Mouse (Mus musculus): Measurements from ENCODE around the gene Spdye4b.

The Spdye4b gene

DNA sequence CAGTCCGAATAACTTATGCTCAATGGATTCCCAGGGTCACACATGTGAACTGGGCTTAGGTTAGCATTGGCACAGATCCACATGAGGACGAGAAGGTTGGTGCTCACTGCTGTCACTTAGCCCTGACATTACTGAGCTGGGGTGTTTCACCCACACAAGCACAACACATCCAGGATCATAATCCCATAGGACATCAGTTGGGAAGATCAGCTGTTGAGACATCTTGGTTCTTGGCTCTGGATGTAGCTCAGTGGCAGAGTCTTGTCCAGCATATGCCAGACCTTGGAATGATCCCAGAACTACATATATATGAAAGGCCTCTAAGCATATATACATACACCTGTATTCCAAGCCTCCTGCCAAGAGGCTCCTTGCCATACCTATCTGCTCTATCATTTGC, 14.3 kb downstream of the Spdye4b start:
- TF ChIP-seq NANOG (IDR thresholded peaks at IDR 0.05; ENCODE audit: borderline replicate concordance, low read length) = no peak
- TF ChIP-seq CTCF (conservative IDR thresholded peaks at IDR 0.05; ENCODE audit: low read length) = no peak
- TF ChIP-seq POU5F1 (IDR thresholded peaks at IDR 0.05; ENCODE audit: borderline replicate concordance, low read length) = no peak
- no peaks in the 10 kb centered on the region for H3K36me3 ChIP-seq (ENCODE audit: insufficient read depth, low read length)
- no peaks in the 10 kb centered on the region for H3K4me1 ChIP-seq (replicated peaks; ENCODE audit: low read depth, low read length)
- peaks cover 14% of the 10 kb centered on the region for H3K9me3 ChIP-seq (ENCODE audit: low read length)
- no peaks in the 10 kb centered on the region; the same call in none of the 2 replicates for H3K27me3 ChIP-seq (ENCODE audit: insufficient read depth, low read length)
- no peak overlapping the region for H3K4me3 ChIP-seq (replicated peaks; ENCODE audit: low read length)

DNA sequence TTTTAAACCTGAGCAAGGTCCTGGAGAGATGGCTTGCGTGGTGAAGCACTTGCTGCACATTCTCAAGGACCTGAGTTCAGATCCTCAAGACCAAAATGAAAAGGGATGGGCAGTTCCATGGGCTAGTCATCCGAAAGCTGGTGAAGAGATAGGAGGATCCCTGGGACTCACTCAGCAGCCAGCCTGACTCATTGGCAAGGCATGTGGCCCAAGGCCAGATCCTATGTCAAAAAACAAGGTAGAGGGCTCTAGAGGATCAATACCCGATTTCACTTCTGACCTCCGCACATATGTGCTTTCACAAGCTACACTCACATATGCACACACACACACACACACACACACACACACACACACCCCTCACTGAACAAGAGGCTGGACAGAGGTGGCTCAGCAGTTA, 15.7 kb downstream of the Spdye4b start:
- Histone ChIP-seq H3K36me3 (ENCODE audit: insufficient read depth, low read length) (no peaks in the 10 kb centered on the region), H3K9me3 (ENCODE audit: low read length) (peaks cover 14% of the 10 kb centered on the region), H3K4me3 (replicated peaks; ENCODE audit: low read length) (no peak overlapping the region), H3K4me1 (replicated peaks; ENCODE audit: low read depth, low read length) (no peaks in the 10 kb centered on the region), H3K27me3 (ENCODE audit: insufficient read depth, low read length) (no peaks in the 10 kb centered on the region; the same call in none of the 2 replicates)
- TF ChIP-seq NANOG (IDR thresholded peaks at IDR 0.05; ENCODE audit: borderline replicate concordance, low read length) (no peak), CTCF (conservative IDR thresholded peaks at IDR 0.05; ENCODE audit: low read length) (no peak), POU5F1 (IDR thresholded peaks at IDR 0.05; ENCODE audit: borderline replicate concordance, low read length) (no peak)

DNA sequence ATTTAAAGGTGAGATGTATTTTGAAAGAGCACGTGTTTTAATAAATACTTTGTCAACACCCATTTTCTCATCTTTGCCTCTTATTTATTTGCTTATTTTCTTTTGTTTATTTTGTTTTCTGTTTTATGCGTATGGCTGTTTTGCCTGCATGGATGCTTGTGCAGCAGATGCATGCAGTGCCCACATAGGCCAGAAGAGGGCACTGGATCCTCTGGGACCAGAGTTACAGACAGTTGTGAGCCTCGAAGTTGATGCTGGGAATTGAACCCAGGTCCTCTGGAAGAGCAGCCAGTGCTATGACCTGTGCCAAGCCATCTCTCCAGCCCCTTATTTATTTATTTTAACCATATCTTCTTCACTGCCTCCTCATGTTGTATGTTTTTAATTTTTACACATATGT, 24.2 kb downstream of the Spdye4b start:
- TF ChIP-seq POU5F1 (IDR thresholded peaks at IDR 0.05; ENCODE audit: borderline replicate concordance, low read length) (no peak), CTCF (conservative IDR thresholded peaks at IDR 0.05; ENCODE audit: low read length) (peak; percentile 30), NANOG (IDR thresholded peaks at IDR 0.05; ENCODE audit: borderline replicate concordance, low read length) (no peak)

DNA sequence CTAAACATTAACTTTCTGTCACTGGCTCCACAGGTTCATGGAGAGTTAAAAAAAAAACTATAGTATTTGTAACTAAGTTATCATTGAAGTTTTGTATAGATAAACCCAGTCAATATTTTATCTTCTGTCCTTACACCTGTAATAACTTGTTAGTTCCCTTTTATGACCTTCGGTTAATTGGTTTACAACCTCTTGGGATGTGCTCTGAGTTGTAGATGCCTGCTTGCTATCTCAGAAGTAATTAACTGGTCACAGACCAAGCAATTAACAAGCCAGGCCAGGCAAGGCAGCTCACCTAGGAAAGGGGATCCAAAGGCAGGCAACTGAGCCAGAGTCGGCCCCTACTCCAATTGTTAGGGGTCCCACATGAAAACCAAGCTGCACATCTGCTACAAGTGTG, 33.0 kb downstream of the Spdye4b start:
- Histone ChIP-seq H3K27me3 (ENCODE audit: insufficient read depth, low read length) (no peaks in the 10 kb centered on the region), H3K9me3 (ENCODE audit: low read length) (peaks cover 36% of the 10 kb centered on the region), H3K4me1 (replicated peaks; ENCODE audit: low read depth, low read length) (no peaks in the 10 kb centered on the region; the same call in 1 of the 2 replicates), H3K36me3 (ENCODE audit: insufficient read depth, low read length) (no peaks in the 10 kb centered on the region), H3K4me3 (replicated peaks; ENCODE audit: low read length) (no peak overlapping the region)
- no peak for TF ChIP-seq POU5F1 (IDR thresholded peaks at IDR 0.05; ENCODE audit: borderline replicate concordance, low read length)
- no peak for TF ChIP-seq NANOG (IDR thresholded peaks at IDR 0.05; ENCODE audit: borderline replicate concordance, low read length)
- TF ChIP-seq CTCF (conservative IDR thresholded peaks at IDR 0.05; ENCODE audit: low read length) = no peak

More for the DNA sequence above, 24.2 kb downstream of the Spdye4b start:
- H3K9me3 ChIP-seq (ENCODE audit: low read length) = peaks cover 53% of the 10 kb centered on the region
- H3K36me3 ChIP-seq (ENCODE audit: insufficient read depth, low read length) = no peaks in the 10 kb centered on the region
- H3K4me1 ChIP-seq (replicated peaks; ENCODE audit: low read depth, low read length) = no peaks in the 10 kb centered on the region
- no peak overlapping the region for H3K4me3 ChIP-seq (replicated peaks; ENCODE audit: low read length)
- H3K27me3 ChIP-seq (ENCODE audit: insufficient read depth, low read length) = no peaks in the 10 kb centered on the region

DNA sequence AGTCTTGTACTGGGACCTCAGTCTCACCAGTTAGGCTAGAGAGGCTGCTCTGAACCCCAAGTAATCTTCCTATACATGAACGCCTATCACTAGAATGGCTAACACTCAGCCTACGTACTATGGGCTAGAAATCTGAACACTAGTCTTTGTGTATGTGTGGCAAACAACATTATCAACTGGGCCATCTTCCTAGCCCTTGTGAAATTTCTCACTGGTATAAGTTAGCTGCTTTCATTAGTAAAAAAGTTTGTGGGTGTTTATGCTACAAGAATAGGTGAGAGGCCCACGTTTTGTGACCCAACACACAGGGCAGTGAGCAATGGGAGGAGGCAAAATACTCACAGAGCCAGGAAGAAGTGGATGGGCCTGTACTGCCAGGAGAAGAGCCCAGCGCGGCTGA, 40.2 kb downstream of the Spdye4b start:
- Histone ChIP-seq H3K27me3 (ENCODE audit: insufficient read depth, low read length) (peaks cover 3% of the 10 kb centered on the region), H3K9me3 (ENCODE audit: low read length) (no peaks in the 10 kb centered on the region), H3K4me1 (replicated peaks; ENCODE audit: low read depth, low read length) (no peaks in the 10 kb centered on the region; the same call in 1 of the 2 replicates), H3K36me3 (ENCODE audit: insufficient read depth, low read length) (no peaks in the 10 kb centered on the region), H3K4me3 (replicated peaks; ENCODE audit: low read length) (no peak overlapping the region)
- TF ChIP-seq NANOG (IDR thresholded peaks at IDR 0.05; ENCODE audit: borderline replicate concordance, low read length) (no peak), POU5F1 (IDR thresholded peaks at IDR 0.05; ENCODE audit: borderline replicate concordance, low read length) (no peak)

DNA sequence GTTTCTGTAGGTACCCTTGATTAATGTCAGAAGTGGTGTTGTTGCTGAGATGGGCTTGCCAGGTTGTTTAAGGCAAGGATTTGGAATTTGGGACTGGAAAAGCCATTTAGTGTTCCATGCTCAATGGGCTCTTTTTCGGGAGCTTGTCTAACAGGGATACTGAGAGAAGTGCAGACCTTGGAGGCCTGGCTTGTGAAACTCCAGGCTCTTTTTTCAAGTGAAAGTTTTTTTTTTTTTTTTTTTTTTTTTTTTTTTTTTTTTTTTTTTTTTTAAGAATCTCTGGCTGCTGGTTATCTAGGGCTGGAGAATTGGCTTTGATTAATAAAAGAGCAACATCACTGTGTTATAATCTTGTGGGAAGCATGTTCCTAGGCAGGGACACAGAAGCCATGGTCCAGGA, 41.5 kb downstream of the Spdye4b start:
- TF ChIP-seq POU5F1 (IDR thresholded peaks at IDR 0.05; ENCODE audit: borderline replicate concordance, low read length) (no peak), NANOG (IDR thresholded peaks at IDR 0.05; ENCODE audit: borderline replicate concordance, low read length) (no peak)

DNA sequence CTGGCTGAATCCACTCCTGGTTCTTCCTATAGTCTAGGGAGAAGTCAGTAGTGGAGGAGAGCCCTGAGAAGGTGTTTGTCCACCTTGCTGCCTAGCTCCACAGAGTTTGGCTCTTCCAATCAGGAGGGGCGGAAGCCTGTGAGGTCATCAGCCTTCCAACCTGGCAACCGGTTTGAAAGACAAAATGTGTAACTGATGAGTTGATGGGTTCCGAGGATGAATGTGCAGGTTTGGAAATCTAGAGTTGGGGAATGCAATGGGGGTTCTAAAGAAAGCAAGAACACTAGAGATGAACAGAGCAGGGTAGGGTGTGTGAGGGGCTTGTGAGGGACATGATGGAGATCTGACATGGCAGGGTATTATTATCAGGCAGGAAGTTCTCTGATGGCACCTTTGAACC, 46.0 kb downstream of the Spdye4b start, which contains the start of gene Spdye4a:
TSS of gene Spdye4a (minus strand) at position 101 of the 400 bp plus-strand sequence.
- no peak within 1 kb of the TSS for H3K4me3 ChIP-seq (replicated peaks; ENCODE audit: low read length)
- no peaks in the 10 kb centered on the region for H3K36me3 ChIP-seq (ENCODE audit: insufficient read depth, low read length)
- TF ChIP-seq POU5F1 (IDR thresholded peaks at IDR 0.05; ENCODE audit: borderline replicate concordance, low read length) = no peak
- TF ChIP-seq CTCF (conservative IDR thresholded peaks at IDR 0.05; ENCODE audit: low read length) = no peak
- TF ChIP-seq NANOG (IDR thresholded peaks at IDR 0.05; ENCODE audit: borderline replicate concordance, low read length) = no peak
- H3K9me3 ChIP-seq (ENCODE audit: low read length) = no peaks in the 10 kb centered on the region
- peaks cover 7% of the 10 kb centered on the region for H3K27me3 ChIP-seq (ENCODE audit: insufficient read depth, low read length)
- H3K4me1 ChIP-seq (replicated peaks; ENCODE audit: low read depth, low read length) = no peaks in the 10 kb centered on the region

More for the DNA sequence above, 41.5 kb downstream of the Spdye4b start:
- Histone ChIP-seq H3K4me3 (replicated peaks; ENCODE audit: low read length) (no peak overlapping the region), H3K27me3 (ENCODE audit: insufficient read depth, low read length) (peaks cover 7% of the 10 kb centered on the region), H3K36me3 (ENCODE audit: insufficient read depth, low read length) (no peaks in the 10 kb centered on the region), H3K9me3 (ENCODE audit: low read length) (no peaks in the 10 kb centered on the region), H3K4me1 (replicated peaks; ENCODE audit: low read depth, low read length) (no peaks in the 10 kb centered on the region; the same call in 1 of the 2 replicates)

DNA sequence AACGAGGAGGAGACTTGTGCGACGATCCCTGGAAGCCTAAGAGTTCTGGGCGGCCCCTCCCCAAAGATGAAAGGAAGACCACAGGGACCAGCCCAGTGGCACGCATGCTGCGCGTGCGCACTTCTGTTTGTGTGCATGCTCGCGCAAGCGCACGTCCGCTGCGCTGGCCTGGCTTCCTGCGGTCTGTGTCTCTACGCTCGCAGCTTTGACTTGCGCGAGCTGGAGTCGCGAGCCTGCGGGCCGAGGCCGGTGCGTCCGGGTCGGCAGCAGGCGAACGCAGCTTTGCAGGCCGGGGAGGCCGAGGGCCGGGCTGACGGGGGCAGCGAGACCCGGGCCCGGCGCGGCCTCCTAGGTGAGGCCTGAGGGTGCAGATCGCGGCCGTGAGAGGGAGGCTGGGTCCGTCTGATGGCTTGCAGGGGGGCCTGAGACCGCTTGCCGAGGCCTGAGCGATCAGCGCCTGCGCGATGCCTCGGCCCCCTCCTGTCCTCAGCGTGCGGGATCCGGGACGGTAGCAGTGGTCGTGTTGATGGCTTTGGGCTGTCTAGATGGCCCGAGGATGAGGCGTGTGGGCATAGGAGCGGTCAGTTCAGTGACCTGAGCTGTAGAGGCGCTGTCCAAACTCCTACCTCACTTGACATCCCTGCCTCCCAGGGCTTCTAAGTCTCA, 54.3 kb downstream of the Spdye4b start, which contains the start of gene Zfp12:
TSS of gene Zfp12 (plus strand) at position 136 of the 666 bp plus-strand sequence.
- Histone ChIP-seq H3K4me3 (replicated peaks; ENCODE audit: low read length) (peak within 1 kb of the TSS; percentile 90), H3K27me3 (ENCODE audit: insufficient read depth, low read length) (peaks cover 12% of the 10 kb centered on the region; the same call in 1 of the 2 replicates), H3K4me1 (replicated peaks; ENCODE audit: low read depth, low read length) (peaks cover 14% of the 10 kb centered on the region), H3K9me3 (ENCODE audit: low read length) (no peaks in the 10 kb centered on the region), H3K36me3 (ENCODE audit: insufficient read depth, low read length) (peaks cover 26% of the 10 kb centered on the region)
- TF ChIP-seq CTCF (conservative IDR thresholded peaks at IDR 0.05; ENCODE audit: low read length) (no peak), POU5F1 (IDR thresholded peaks at IDR 0.05; ENCODE audit: borderline replicate concordance, low read length) (no peak), NANOG (IDR thresholded peaks at IDR 0.05; ENCODE audit: borderline replicate concordance, low read length) (no peak)

All from E14TG2a.4 (cell line).